In the genomic region with DNA sequence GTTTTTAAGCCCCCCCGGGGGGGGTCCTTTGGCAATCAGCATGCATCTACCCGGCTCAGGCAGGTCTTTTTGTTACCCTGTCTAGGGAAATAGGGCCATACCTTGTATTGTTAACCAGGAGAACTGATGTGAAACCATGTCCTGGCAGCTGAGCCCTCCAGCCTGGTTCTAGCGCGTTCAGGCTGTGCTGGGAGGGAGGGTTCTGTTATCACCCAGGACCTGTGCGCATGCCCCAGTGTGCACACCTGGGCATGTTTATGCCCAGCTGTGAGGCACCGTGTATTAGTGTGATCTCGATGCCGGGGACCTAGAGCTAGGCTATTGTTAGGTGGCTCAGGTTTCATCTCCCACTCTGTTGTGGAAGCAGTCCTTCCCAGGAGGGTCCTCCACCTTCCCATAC, we compare ENCODE assay signal across 7 mouse cellular contexts. TPM values are rescaled to one million over a fixed set of nuclear protein-coding genes. Genes with fewer than 3 reads are reported as not detected.
A peak's percentile ranks its signal among the peaks of the same experiment; 100 is the strongest.
DNase-seq lines count a peak whose midpoint lies in the region; ATAC-seq and TF ChIP-seq lines count a peak whose summit lies in the region.

No protein-coding gene starts in this region.

- peak overlapping the region; percentile 72 for H3K9ac ChIP-seq in lung, embryonic 14.5 days
- no peak overlapping the region for H3K9ac ChIP-seq in forebrain, embryonic 11.5 days (ENCODE audit: low read length)

- no peak for TF ChIP-seq POLR2A in small intestine, adult 2 months (IDR thresholded peaks at IDR 0.05; ENCODE audit: low read depth, low read length)

- H3K4me2 ChIP-seq in lung, embryonic 14.5 days = peak overlapping the region; percentile 100
- peak overlapping the region; percentile 100 for H3K4me2 ChIP-seq in forebrain, embryonic 11.5 days (ENCODE audit: low read depth, low read length, severe bottlenecking)

- peaks cover 20% of the 10 kb centered on the region for H3K36me3 ChIP-seq in lung, embryonic 14.5 days (ENCODE audit: insufficient read depth)
- H3K36me3 ChIP-seq in forebrain, embryonic 11.5 days (ENCODE audit: control insufficient read depth, insufficient read depth, low read length) = no peaks in the 10 kb centered on the region
- peaks cover 30% of the 10 kb centered on the region for H3K36me3 ChIP-seq in limb, embryonic 10.5 days
- H3K36me3 ChIP-seq in small intestine, adult 2 months (ENCODE audit: control insufficient read depth, insufficient read depth, low read length) = peaks cover 9% of the 10 kb centered on the region

- TF ChIP-seq CTCF in lung, embryonic 14.5 days (IDR thresholded peaks at IDR 0.05; ENCODE audit: low read depth) = no peak
- no peak for TF ChIP-seq CTCF in small intestine, adult 2 months (IDR thresholded peaks at IDR 0.05; ENCODE audit: extremely low read depth, insufficient read length, insufficient replicate concordance, low read depth, low read length)

- no peak overlapping the region for H3K27ac ChIP-seq in lung, embryonic 14.5 days (ENCODE audit: low read depth)
- no peak overlapping the region for H3K27ac ChIP-seq in forebrain, embryonic 11.5 days (ENCODE audit: low read depth, low read length)
- peak overlapping the region; percentile 88; the same call in 1 of the 2 replicates for H3K27ac ChIP-seq in limb, embryonic 10.5 days
- peak overlapping the region; percentile 88 for H3K27ac ChIP-seq in small intestine, adult 2 months (ENCODE audit: insufficient read depth, low read depth, low read length)

- ATAC-seq in lung, embryonic 14.5 days (ENCODE audit: insufficient read depth) = no peak
- ATAC-seq in forebrain, embryonic 11.5 days (replicated peaks; ENCODE audit: low FRiP score) = no peak

- H3K9me3 ChIP-seq in lung, embryonic 14.5 days (ENCODE audit: low read depth, low read length) = no peaks in the 10 kb centered on the region
- no peaks in the 10 kb centered on the region for H3K9me3 ChIP-seq in forebrain, embryonic 11.5 days (ENCODE audit: control insufficient read depth, low read length)
- H3K9me3 ChIP-seq in limb, embryonic 10.5 days (replicated peaks) = no peaks in the 10 kb centered on the region

- WGBS in lung, embryonic 14.5 days = 6% methylated on average over 8 of the region's 8 CpGs
- WGBS in forebrain, embryonic 11.5 days = 11% methylated on average over 8 of the region's 8 CpGs
- 3% methylated on average over 8 of the region's 8 CpGs for WGBS in limb, embryonic 10.5 days
- WGBS in small intestine, adult 2 months = 6% methylated on average over 8 of the region's 8 CpGs

- peak overlapping the region; percentile 71 for H3K4me3 ChIP-seq in lung, embryonic 14.5 days (ENCODE audit: low read depth, low read length)
- peak overlapping the region; percentile 61 for H3K4me3 ChIP-seq in forebrain, embryonic 11.5 days (ENCODE audit: low read depth, low read length)
- H3K4me3 ChIP-seq in limb, embryonic 10.5 days = peak overlapping the region; percentile 80
- peak overlapping the region; percentile 72 for H3K4me3 ChIP-seq in small intestine, adult 2 months (ENCODE audit: low read depth, low read length)

- no peak for DNase-seq in lung, embryonic 14.5 days
- DNase-seq in lung, postnatal 10 days = no peak
- DNase-seq in forebrain, embryonic 11.5 days (ENCODE audit: low spot score) = peak; percentile 53
- DNase-seq in limb, embryonic 10.5 days (ENCODE audit: low spot score) = peak; percentile 40
- DNase-seq in layer of hippocampus, adult 11-12 months (ENCODE audit: low spot score) = no peak
- DNase-seq in embryo, embryonic 10 days (ENCODE audit: low spot score) = no peak

- no peaks in the 10 kb centered on the region for H3K27me3 ChIP-seq in lung, embryonic 14.5 days (ENCODE audit: insufficient read depth, low read length)
- H3K27me3 ChIP-seq in forebrain, embryonic 11.5 days (ENCODE audit: control insufficient read depth, insufficient read depth, low read length) = peaks cover 19% of the 10 kb centered on the region
- H3K27me3 ChIP-seq in limb, embryonic 10.5 days (ENCODE audit: low read depth, poor library complexity, severe bottlenecking) = no peaks in the 10 kb centered on the region
- no peaks in the 10 kb centered on the region for H3K27me3 ChIP-seq in small intestine, adult 2 months (ENCODE audit: control insufficient read depth, insufficient read depth, low read length)

- H3K4me1 ChIP-seq in lung, embryonic 14.5 days (ENCODE audit: insufficient read depth) = peaks cover 43% of the 10 kb centered on the region
- peaks cover 68% of the 10 kb centered on the region for H3K4me1 ChIP-seq in forebrain, embryonic 11.5 days (replicated peaks; ENCODE audit: control insufficient read depth, insufficient read depth, low read length)
- peaks cover 81% of the 10 kb centered on the region for H3K4me1 ChIP-seq in limb, embryonic 10.5 days
- H3K4me1 ChIP-seq in small intestine, adult 2 months (ENCODE audit: control insufficient read depth, insufficient read depth, insufficient read length, low read length) = peaks cover 38% of the 10 kb centered on the region

RNA-seq across cellular contexts. Expression of gene Gjd3, which starts 21.1 kb away (rescaled TPM):
- polyA plus RNA-seq in lung, embryonic 14.5 days (2014; fragmentation: Nextera tagmentation; extraction: Ambion mirVana) = 0.31 TPM in 1 of 2 replicates, not detected in the other
- polyA plus RNA-seq in forebrain, embryonic 11.5 days (2014; fragmentation: Nextera tagmentation; extraction: Ambion mirVana) = 0.23 TPM in 1 of 2 replicates, not detected in the other
- polyA plus RNA-seq in limb, embryonic 10.5 days (2016; fragmentation: Nextera tagmentation; extraction: Ambion mirVana) = 0.24 and 0.29 TPM in 2 replicates
- polyA plus RNA-seq in small intestine, adult 2 months (2012; rRNA removed) = 3.6 and 5.8 TPM in 2 replicates

RNA-seq across cellular contexts. Expression of gene Rara, which starts 34.1 kb away (rescaled TPM):
- polyA plus RNA-seq in lung, embryonic 14.5 days (2014; fragmentation: Nextera tagmentation; extraction: Ambion mirVana) = 43.2 and 45.3 TPM in 2 replicates
- polyA plus RNA-seq in forebrain, embryonic 11.5 days (2014; fragmentation: Nextera tagmentation; extraction: Ambion mirVana) = 23.3 and 25.2 TPM in 2 replicates
- 38.4 and 43.7 TPM in 2 replicates for polyA plus RNA-seq in limb, embryonic 10.5 days (2016; fragmentation: Nextera tagmentation; extraction: Ambion mirVana)
- polyA plus RNA-seq in small intestine, adult 2 months (2012; rRNA removed) = 25.3 and 56.3 TPM in 2 replicates

RNA-seq across cellular contexts. Expression of gene Cdc6, which starts 54.2 kb away (rescaled TPM):
- 47.0 and 48.1 TPM in 2 replicates for polyA plus RNA-seq in lung, embryonic 14.5 days (2014; fragmentation: Nextera tagmentation; extraction: Ambion mirVana)
- polyA plus RNA-seq in forebrain, embryonic 11.5 days (2014; fragmentation: Nextera tagmentation; extraction: Ambion mirVana) = 52.8 and 54.7 TPM in 2 replicates
- polyA plus RNA-seq in limb, embryonic 10.5 days (2016; fragmentation: Nextera tagmentation; extraction: Ambion mirVana) = 69.9 and 79.5 TPM in 2 replicates
- polyA plus RNA-seq in small intestine, adult 2 months (2012; rRNA removed) = 0.37 and 0.65 TPM in 2 replicates

Comparison
In these comparisons a context has a peak if more than half of its experiments do, and no peak if none do; other contexts are left out.
1. DNase-seq: peak in forebrain, embryonic 11.5 days (single experiment) and limb, embryonic 10.5 days (single experiment); none in lung, embryonic 14.5 days (single experiment), lung, postnatal 10 days (single experiment), layer of hippocampus, adult 11-12 months (single experiment) and embryo, embryonic 10 days (single experiment).
2. H3K27ac ChIP-seq: peak in limb, embryonic 10.5 days (single experiment) and small intestine, adult 2 months (single experiment); none in lung, embryonic 14.5 days (single experiment) and forebrain, embryonic 11.5 days (single experiment).
3. RNA of gene Cdc6, which starts 54.2 kb away (polyA plus RNA-seq): 69.9 to 79.5 TPM in limb, embryonic 10.5 days, 52.8 to 54.7 TPM in forebrain, embryonic 11.5 days and 47.0 to 48.1 TPM in lung, embryonic 14.5 days; 0.37 to 0.65 TPM in small intestine, adult 2 months; every median in the first group is over 10 times any median in the second.
4. Peak in every context shown above with its lines, with median percentiles within 50 percentile points of each other: H3K4me3 ChIP-seq.